Mouse (Mus musculus) adrenal gland, postnatal 25 days (tissue): ENCODE data around the gene Pon2. TPM values are rescaled to one million over a fixed set of nuclear protein-coding genes. Genes with fewer than 3 reads are reported as not detected.
"Not testable (repeated sequence)": the region's sequence is repeated elsewhere in the genome, so short reads cannot be mapped to it uniquely, and the experiment has no call there.

Experiments
- DNase-seq: peaks from one replicate; pipeline ENCODE4 v3.0.0; 2021; ENCODE audit warnings: mixed read lengths
- total RNA-seq: library from RNA; stranded (reverse); gene quantifications from 2 replicates; pipeline ENCODE4 v1.2.3, GENCODE M21; 2021

Gene Pon2
- total RNA-seq, 1 experiment from 2014 or later, result 47.6 TPM

GRCm38 (mm10) chr6:5223551-5223950 is 74.7 kb downstream of the Pon2 start:
- DNase-seq, result not testable (repeated sequence)

- no peak for DNase-seq
Observed at GRCm38 (mm10) chr6:5222080-5222479, 76.2 kb downstream of the Pon2 start.

- no peak for DNase-seq
Observed at GRCm38 (mm10) chr6:5218190-5218589, 80.1 kb downstream of the Pon2 start.

Other genes starting within 250 kb of the Pon2 start
- 3.3 and 8.9 TPM in 2 replicates for gene Pon1, start 104.5 kb downstream of the Pon2 start, total RNA-seq
- 168 and 180 TPM in 2 replicates for gene Pon3, start 42.2 kb downstream of the Pon2 start, total RNA-seq
- 2.6 and 3.5 TPM in 2 replicates for gene Asb4, start 84.9 kb upstream of the Pon2 start, total RNA-seq
- 127 and 214 TPM in 2 replicates for gene Pdk4, start 197.9 kb upstream of the Pon2 start, total RNA-seq